Mouse (Mus musculus) midbrain, embryonic 11.5 days (tissue): ENCODE results near the gene Klf15. TPM values are rescaled to one million over a fixed set of nuclear protein-coding genes. Genes with fewer than 3 reads are reported as not detected.

Experiments
- ATAC-seq: fragments of 200-750 bp; cut with Nextera tagmentation; 2 replicates; pipeline ENCODE4 v1.8.0; 2017; ENCODE audit warnings: moderate TSS enrichment, moderate library complexity; ENCODE audit not compliant: low FRiP score
- DNase-seq: peaks from one replicate; pipeline ENCODE4 v3.0.0; 2015; ENCODE audit warnings: low spot score; ENCODE audit errors: missing footprints
- H3K27ac ChIP-seq: fragments of 300-500 bp; sonication (generic); 2 replicates; pipeline ENCODE4 v1.5.1; 2014; ENCODE audit warnings: low read depth, low read length
- H3K27me3 ChIP-seq: fragments of 300-500 bp; sonication (generic); 2 replicates; pipeline ENCODE4 v1.6.1; 2014; ENCODE audit warnings: mild to moderate bottlenecking, low read length, moderate library complexity, mixed read lengths; ENCODE audit not compliant: control insufficient read depth, insufficient read depth
- H3K36me3 ChIP-seq: fragments of 300-500 bp; sonication (generic); 2 replicates; pipeline ENCODE4 v1.6.1; 2014; ENCODE audit warnings: mild to moderate bottlenecking, low read length, moderate library complexity, mixed read lengths; ENCODE audit not compliant: control insufficient read depth, insufficient read depth
- H3K4me1 ChIP-seq: fragments of 300-500 bp; sonication (generic); 2 replicates; pipeline ENCODE4 v1.6.1; 2014; ENCODE audit warnings: low read length; ENCODE audit not compliant: control insufficient read depth, insufficient read depth
- H3K4me2 ChIP-seq: fragments of 300-500 bp; sonication (generic); 2 replicates; pipeline ENCODE4 v1.6.1; 2014; ENCODE audit warnings: mild to moderate bottlenecking, moderate library complexity
- H3K4me3 ChIP-seq: fragments of 300-500 bp; sonication (generic); 2 replicates; pipeline ENCODE4 v1.5.1; 2014; ENCODE audit warnings: low read depth, low read length
- H3K9ac ChIP-seq: fragments of 300-500 bp; sonication (generic); 2 replicates; pipeline ENCODE4 v1.6.1; 2014; ENCODE audit warnings: low read length
- H3K9me3 ChIP-seq: fragments of 300-500 bp; sonication (generic); 2 replicates; pipeline ENCODE4 v1.6.1; 2016; ENCODE audit warnings: low read length; ENCODE audit not compliant: control insufficient read depth
- WGBS: fragments of 180-500 bp; shearing (Covaris S2); extraction: QIAGEN DNeasy Blood & Tissue Kit; methylation state at CpG from one replicate; pipeline ENCODE4 v1.1.7; 2014; 5-methylcytosine and 5-hydroxymethylcytosine counted together
- polyA plus RNA-seq: library from polyadenylated mRNA; unstranded; fragments of >200 nt; fragmentation: Nextera tagmentation; extraction: Ambion mirVana; gene quantifications from 2 replicates; pipeline ENCODE4 v1.2.1, GENCODE M21; 2014

The Klf15 gene
- polyA plus RNA-seq, 1 experiment from 2014 or later = 4.2 TPM

- Histone ChIP-seq H3K9me3 (no peaks in the 10 kb centered on the region), H3K27me3 (no peaks in the 10 kb centered on the region), H3K4me3 (no peak overlapping the region), H3K4me1 (peaks cover 4% of the 10 kb centered on the region; the same call in 1 of the 2 replicates), H3K4me2 (no peak overlapping the region), H3K36me3 (no peaks in the 10 kb centered on the region), H3K27ac (no peak overlapping the region), H3K9ac (no peak overlapping the region)
- ATAC-seq (no peak), DNase-seq (no peak)
- 90% methylated on average over 3 of the region's 3 CpGs for WGBS
These were observed 32.2 kb downstream of the Klf15 start for GRCm38 (mm10) chr6:90494566-90494965.

- H3K4me1 ChIP-seq = peaks cover 4% of the 10 kb centered on the region; the same call in 1 of the 2 replicates
- peak; percentile 86 for DNase-seq
- H3K27me3 ChIP-seq = no peaks in the 10 kb centered on the region
- WGBS = 46% methylated on average over 6 of the region's 7 CpGs
- no peaks in the 10 kb centered on the region for H3K9me3 ChIP-seq
- no peaks in the 10 kb centered on the region for H3K36me3 ChIP-seq
- peak; percentile 69 for ATAC-seq
- no peak overlapping the region for H3K4me2 ChIP-seq
- no peak overlapping the region for H3K4me3 ChIP-seq
- H3K9ac ChIP-seq = no peak overlapping the region; the same call in 1 of the 2 replicates
- H3K27ac ChIP-seq = no peak overlapping the region
These were observed 33.0 kb downstream of the Klf15 start for GRCm38 (mm10) chr6:90495282-90495912.

- Histone ChIP-seq H3K9ac (no peak overlapping the region), H3K9me3 (no peaks in the 10 kb centered on the region), H3K4me2 (no peak overlapping the region), H3K27ac (no peak overlapping the region), H3K4me1 (peaks cover 4% of the 10 kb centered on the region; the same call in 1 of the 2 replicates), H3K36me3 (no peaks in the 10 kb centered on the region), H3K27me3 (no peaks in the 10 kb centered on the region), H3K4me3 (no peak overlapping the region)
- ATAC-seq (no peak), DNase-seq (no peak)
- 76% methylated on average over 3 of the region's 3 CpGs for WGBS
These were observed 33.8 kb downstream of the Klf15 start for GRCm38 (mm10) chr6:90496217-90496616.

- H3K9ac ChIP-seq = no peak overlapping the region
- H3K4me2 ChIP-seq = no peak overlapping the region
- DNase-seq (no peak), ATAC-seq (no peak)
- no peak overlapping the region for H3K4me3 ChIP-seq
- no peaks in the 10 kb centered on the region for H3K36me3 ChIP-seq
- no peak overlapping the region for H3K27ac ChIP-seq
- WGBS = 42% methylated on average over 4 of the region's 4 CpGs
- peaks cover 4% of the 10 kb centered on the region; the same call in 1 of the 2 replicates for H3K4me1 ChIP-seq
- H3K9me3 ChIP-seq = no peaks in the 10 kb centered on the region
- H3K27me3 ChIP-seq = no peaks in the 10 kb centered on the region
These were observed 37.1 kb downstream of the Klf15 start for GRCm38 (mm10) chr6:90499509-90499908.

- DNase-seq (no peak), ATAC-seq (no peak)
- H3K9ac ChIP-seq = no peak overlapping the region
- H3K36me3 ChIP-seq = no peaks in the 10 kb centered on the region
- H3K27ac ChIP-seq = no peak overlapping the region
- WGBS = 82% methylated on average over 8 of the region's 8 CpGs
- H3K9me3 ChIP-seq = no peaks in the 10 kb centered on the region
- no peak overlapping the region for H3K4me3 ChIP-seq
- no peaks in the 10 kb centered on the region for H3K4me1 ChIP-seq
- no peak overlapping the region for H3K4me2 ChIP-seq
- H3K27me3 ChIP-seq = no peaks in the 10 kb centered on the region
These were observed 39.0 kb downstream of the Klf15 start for GRCm38 (mm10) chr6:90501222-90501940.

GRCm38 (mm10) chr6:90505906-90506305 lies 43.5 kb downstream of the Klf15 start:
- DNase-seq = no peak
- Histone ChIP-seq H3K27ac (no peak overlapping the region), H3K4me1 (peaks cover 4% of the 10 kb centered on the region; the same call in 1 of the 2 replicates), H3K9ac (no peak overlapping the region), H3K4me2 (no peak overlapping the region), H3K36me3 (no peaks in the 10 kb centered on the region), H3K4me3 (no peak overlapping the region), H3K27me3 (no peaks in the 10 kb centered on the region), H3K9me3 (no peaks in the 10 kb centered on the region)
- ATAC-seq = no peak
- 78% methylated on average over 6 of the region's 6 CpGs for WGBS

GRCm38 (mm10) chr6:90506673-90507311 lies 44.4 kb downstream of the Klf15 start:
- 74% methylated on average over 16 of the region's 16 CpGs for WGBS
- Histone ChIP-seq H3K9me3 (no peaks in the 10 kb centered on the region), H3K4me1 (peaks cover 4% of the 10 kb centered on the region; the same call in 1 of the 2 replicates), H3K36me3 (no peaks in the 10 kb centered on the region), H3K9ac (no peak overlapping the region), H3K27me3 (no peaks in the 10 kb centered on the region), H3K4me2 (no peak overlapping the region), H3K4me3 (no peak overlapping the region), H3K27ac (no peak overlapping the region)
- no peak for ATAC-seq
- DNase-seq = no peak

- H3K4me3 ChIP-seq = no peak overlapping the region
- no peak for ATAC-seq
- no peak overlapping the region for H3K4me2 ChIP-seq
- peaks cover 4% of the 10 kb centered on the region; the same call in 1 of the 2 replicates for H3K4me1 ChIP-seq
- H3K9ac ChIP-seq = no peak overlapping the region
- DNase-seq = no peak
- no peaks in the 10 kb centered on the region for H3K36me3 ChIP-seq
- no peaks in the 10 kb centered on the region for H3K9me3 ChIP-seq
- H3K27ac ChIP-seq = no peak overlapping the region
- no peaks in the 10 kb centered on the region for H3K27me3 ChIP-seq
These were observed 45.1 kb downstream of the Klf15 start for GRCm38 (mm10) chr6:90507443-90507842.

GRCm38 (mm10) chr6:90508197-90508624 lies 45.8 kb downstream of the Klf15 start:
- no peak for ATAC-seq
- 49% methylated on average over 4 of the region's 4 CpGs for WGBS

More at GRCm38 (mm10) chr6:90508197-90508624, 45.8 kb downstream of the Klf15 start:
- H3K27ac ChIP-seq = no peak overlapping the region
- H3K36me3 ChIP-seq = no peaks in the 10 kb centered on the region
- no peak overlapping the region for H3K4me3 ChIP-seq
- DNase-seq = no peak
- no peak overlapping the region for H3K9ac ChIP-seq
- no peaks in the 10 kb centered on the region for H3K9me3 ChIP-seq
- H3K4me1 ChIP-seq = peaks cover 4% of the 10 kb centered on the region; the same call in 1 of the 2 replicates
- no peak overlapping the region for H3K4me2 ChIP-seq
- no peaks in the 10 kb centered on the region for H3K27me3 ChIP-seq
